Mouse (Mus musculus) cerebellum, adult 2 months (tissue): ENCODE results near the gene Diras1.

ENCODE experiments used
- CTCF ChIP-seq: fragments of 200-500 bp; IDR thresholded peaks from 2 replicates; pipeline ENCODE4 v1.5.1; 2011; ENCODE audit warnings: low read depth, mild to moderate bottlenecking, control low read depth, low read length, moderate library complexity, borderline replicate concordance; ENCODE audit not compliant: insufficient read depth
- POLR2A ChIP-seq: fragments of 200-500 bp; IDR thresholded peaks from 2 replicates; pipeline ENCODE4 v1.6.1; 2011; ENCODE audit warnings: low read length, control low read depth, borderline replicate concordance; ENCODE audit not compliant: insufficient read depth

DNA sequence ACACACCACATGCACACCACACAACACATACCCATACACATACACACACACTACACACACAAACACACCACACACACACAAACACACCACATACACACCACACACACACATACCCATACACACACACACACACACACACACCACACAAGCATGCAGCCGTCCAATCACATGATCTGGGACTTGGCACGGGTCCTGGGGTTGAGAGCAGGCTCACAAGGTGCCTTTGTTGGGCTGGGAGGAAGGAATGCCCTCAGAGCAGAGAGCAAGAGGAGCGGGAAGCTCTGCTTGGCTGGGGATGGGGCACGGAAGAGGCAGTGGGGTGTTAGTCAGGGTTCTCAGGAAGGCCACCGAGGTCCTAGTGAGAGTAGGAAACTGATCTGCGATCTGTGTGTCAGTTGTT lies 14.6 kb downstream of the Diras1 start:
- no peak for TF ChIP-seq CTCF
- TF ChIP-seq POLR2A: no peak
